Mouse (Mus musculus): ENCODE results near the gene Kif1b.
A peak's percentile ranks its signal among the peaks of the same experiment; 100 is the strongest.

DNA sequence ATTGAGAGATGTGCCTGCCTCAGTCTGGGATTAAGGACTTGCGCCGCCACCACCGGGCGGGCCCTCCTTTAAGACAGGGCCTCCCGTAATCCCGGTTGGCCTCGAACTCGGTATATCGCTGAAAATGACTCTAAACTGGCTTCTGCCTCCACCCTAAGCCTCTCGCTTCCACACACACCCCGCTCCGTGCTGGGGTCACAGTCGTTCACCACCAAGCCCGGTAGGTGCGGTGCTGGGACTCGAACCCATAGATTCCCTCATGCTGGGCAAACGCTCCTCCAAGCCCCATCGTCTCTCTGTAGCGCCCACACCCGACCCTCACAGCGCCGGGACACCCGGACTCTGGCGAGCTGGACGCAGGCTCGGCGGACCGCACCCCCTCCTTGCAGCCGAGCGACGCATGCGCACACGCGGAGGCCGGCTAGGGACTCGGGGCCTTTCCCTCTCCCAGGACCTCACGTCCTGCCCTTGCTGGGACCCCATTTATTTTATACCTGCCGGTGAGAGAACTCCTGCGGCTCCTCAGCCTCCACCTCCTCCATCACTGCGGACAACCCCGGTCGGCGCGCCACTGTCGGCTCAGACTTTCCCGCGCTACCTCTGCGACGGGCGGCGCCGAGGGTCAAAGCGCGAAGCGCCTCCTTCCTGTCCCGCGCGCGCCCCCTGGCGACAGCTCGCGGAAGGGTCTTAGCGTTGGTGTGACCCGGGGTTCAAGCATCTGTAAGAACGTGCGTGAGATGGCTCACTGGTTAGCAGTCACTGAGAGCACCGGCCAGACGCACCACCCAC, 170.3 kb downstream of the Kif1b start, which contains the start of gene Cenps:
- no peak for TF ChIP-seq POLR2A (IDR thresholded peaks at IDR 0.05; ENCODE audit: low read depth, low read length)
- TF ChIP-seq CTCF (IDR thresholded peaks at IDR 0.05; ENCODE audit: extremely low read depth, insufficient read length, insufficient replicate concordance, low read depth, low read length), result peak; percentile 95
